15 mouse cellular contexts compared by ENCODE assay signal in genomic region chr3:70171667-70172066, GRCm38 (mm10).
"Had no signal": no experiment of that assay in that cellular context is flagged by ENCODE, and none has a peak within 500 bp of the region (broad histone marks: within the 10 kb centered on the region; RNA-seq: fewer than 3 reads in every experiment).

No protein-coding gene starts in this region.

- ATAC-seq: lung, postnatal 0 days; midbrain, embryonic 16.5 days had no signal

- DNase-seq: lung, adult 2 months; lung, postnatal 14 days; lung, postnatal 4 days; midbrain, embryonic 14.5 days; right cerebral cortex, postnatal 14 days; thymus, adult 2 months; thymus, postnatal 25 days; thymus, postnatal 4 days had no signal

- H3K27me3 ChIP-seq: lung, embryonic 15.5 days; midbrain, embryonic 12.5 days; neural tube, embryonic 13.5 days; neural tube, embryonic 15.5 days; stomach, embryonic 15.5 days had no signal
